Mouse (Mus musculus) thymus, adult 2 months (tissue): ENCODE measurements at regions not wholly inside any gene's neighbourhood (a gene's known extent, or its start where the extent isn't known, plus 50 kb on each side); places are given as distances from the start of the nearest gene placed in this dataset.

Source experiments
- CTCF ChIP-seq: fragments of 200-500 bp; IDR thresholded peaks from 2 replicates; pipeline ENCODE4 v1.5.1; 2012; ENCODE audit warnings: mild to moderate bottlenecking, control low read depth, low read length, moderate library complexity, borderline replicate concordance; ENCODE audit not compliant: control insufficient read depth, poor library complexity, insufficient read depth; ENCODE audit errors: extremely low read depth
- POLR2A ChIP-seq: fragments of 200-500 bp; IDR thresholded peaks from 2 replicates; pipeline ENCODE4 v1.6.1; 2012; ENCODE audit warnings: mild to moderate bottlenecking, low read length, control low read depth, moderate library complexity; ENCODE audit not compliant: control insufficient read depth, poor library complexity, insufficient read depth; ENCODE audit errors: extremely low read depth

DNA sequence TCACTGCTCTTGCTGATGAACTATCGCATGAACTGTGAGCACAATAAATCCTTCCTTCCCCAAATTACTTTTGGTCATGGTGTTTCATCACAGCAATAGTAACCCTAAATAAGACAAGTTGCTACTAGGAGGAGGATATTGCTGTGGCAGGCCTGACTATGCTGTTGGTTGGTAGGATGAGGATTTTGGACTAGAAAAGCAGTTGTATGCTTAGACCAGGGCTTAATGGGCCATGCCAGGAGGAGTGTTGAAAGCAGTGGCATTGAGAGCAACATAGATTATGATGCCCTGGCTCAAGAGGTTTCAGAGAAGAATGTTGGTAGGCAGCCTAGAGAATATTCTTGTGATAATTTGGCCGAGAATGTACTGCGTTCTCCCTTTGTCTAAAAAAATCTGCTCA is 75.9 kb downstream of the Emp1 start:
- TF ChIP-seq POLR2A, result no peak
- no peak for TF ChIP-seq CTCF
